Mouse (Mus musculus) cortical plate, adult 2 months (tissue): ENCODE data around the gene Fstl3. TPM values are rescaled to one million over a fixed set of nuclear protein-coding genes. Genes with fewer than 3 reads are reported as not detected.

Experiments
- H3K27ac ChIP-seq: fragments of 200-500 bp; 2 replicates; pipeline ENCODE4 v1.5.1; 2012; ENCODE audit warnings: low read length, control low read depth, inconsistent platforms; ENCODE audit not compliant: insufficient read depth
- H3K4me1 ChIP-seq: fragments of 200-500 bp; 2 replicates; pipeline ENCODE4 v1.6.1; 2011; ENCODE audit warnings: low read length; ENCODE audit not compliant: control insufficient read depth, insufficient read depth
- H3K4me3 ChIP-seq: fragments of 200-500 bp; 2 replicates; pipeline ENCODE4 v1.5.1; 2011; ENCODE audit warnings: mild to moderate bottlenecking, low read length, control low read depth; ENCODE audit not compliant: insufficient read depth
- CTCF ChIP-seq: fragments of 200-500 bp; IDR thresholded peaks from 2 replicates; pipeline ENCODE4 v1.5.1; 2011; ENCODE audit warnings: mild to moderate bottlenecking, control low read depth, low read length; ENCODE audit not compliant: insufficient read depth; ENCODE audit errors: extremely low read depth
- POLR2A ChIP-seq: fragments of 200-500 bp; IDR thresholded peaks from 2 replicates; pipeline ENCODE4 v1.6.1; 2011; ENCODE audit warnings: mild to moderate bottlenecking, low read length, control low read depth; ENCODE audit not compliant: insufficient read depth; ENCODE audit errors: extremely low read depth
- polyA plus RNA-seq: library from polyadenylated mRNA; depleted of rRNA; stranded (reverse); fragments of >200 nt; gene quantifications from 2 replicates; pipeline ENCODE4 v1.2.3, GENCODE M21; 2012

Gene Fstl3
- polyA plus RNA-seq, 1 experiment: 5.9 TPM

- Histone ChIP-seq H3K4me3 (peak overlapping the region; percentile 74), H3K4me1 (peaks cover 5% of the 10 kb centered on the region; the same call in 1 of the 2 replicates), H3K27ac (peak overlapping the region; percentile 96)
- TF ChIP-seq CTCF (no peak), POLR2A (no peak; the same call in 1 of the 2 replicates)
Observed at GRCm38 (mm10) chr10:79794491-79794931, 17.4 kb downstream of the Fstl3 start.

- no peak for TF ChIP-seq CTCF
- no peak for TF ChIP-seq POLR2A
- Histone ChIP-seq H3K27ac (no peak overlapping the region), H3K4me1 (peaks cover 6% of the 10 kb centered on the region; the same call in 1 of the 2 replicates), H3K4me3 (no peak overlapping the region)
Observed at GRCm38 (mm10) chr10:79795905-79796304, 18.8 kb downstream of the Fstl3 start.

- Histone ChIP-seq H3K4me3 (no peak overlapping the region), H3K4me1 (peaks cover 12% of the 10 kb centered on the region; the same call in 1 of the 2 replicates), H3K27ac (no peak overlapping the region)
- no peak for TF ChIP-seq POLR2A
- TF ChIP-seq CTCF: no peak
Observed at GRCm38 (mm10) chr10:79797326-79797725, 20.3 kb downstream of the Fstl3 start.

GRCm38 (mm10) chr10:79798289-79798928, 21.3 kb downstream of the Fstl3 start:
- no peak overlapping the region for H3K27ac ChIP-seq
- peaks cover 19% of the 10 kb centered on the region for H3K4me1 ChIP-seq

DNA sequence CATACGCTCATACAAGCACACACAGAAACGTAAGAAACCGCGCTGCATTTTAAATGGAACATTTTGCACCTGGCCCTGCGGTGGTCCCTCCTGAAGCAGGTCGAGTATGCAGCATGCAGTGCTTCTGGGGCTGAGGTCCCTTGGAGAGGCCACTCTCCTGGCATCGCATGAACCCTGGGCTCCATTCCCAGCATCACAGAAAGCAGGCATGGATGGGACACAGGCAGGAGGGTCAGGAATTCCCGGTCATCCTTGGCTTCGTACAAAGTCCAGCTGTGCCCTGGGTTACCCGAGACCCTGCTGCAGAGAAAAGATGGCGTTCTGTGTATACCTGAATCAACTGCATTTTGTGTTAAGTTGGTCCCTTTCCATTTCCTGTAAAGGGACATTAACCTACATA, 23.4 kb downstream of the Fstl3 start:
- no peak overlapping the region for H3K27ac ChIP-seq
- no peak for TF ChIP-seq CTCF
- TF ChIP-seq POLR2A: no peak
- peaks cover 21% of the 10 kb centered on the region for H3K4me1 ChIP-seq

More at GRCm38 (mm10) chr10:79798289-79798928, 21.3 kb downstream of the Fstl3 start:
- no peak overlapping the region for H3K4me3 ChIP-seq
- TF ChIP-seq CTCF: no peak
- no peak for TF ChIP-seq POLR2A

DNA sequence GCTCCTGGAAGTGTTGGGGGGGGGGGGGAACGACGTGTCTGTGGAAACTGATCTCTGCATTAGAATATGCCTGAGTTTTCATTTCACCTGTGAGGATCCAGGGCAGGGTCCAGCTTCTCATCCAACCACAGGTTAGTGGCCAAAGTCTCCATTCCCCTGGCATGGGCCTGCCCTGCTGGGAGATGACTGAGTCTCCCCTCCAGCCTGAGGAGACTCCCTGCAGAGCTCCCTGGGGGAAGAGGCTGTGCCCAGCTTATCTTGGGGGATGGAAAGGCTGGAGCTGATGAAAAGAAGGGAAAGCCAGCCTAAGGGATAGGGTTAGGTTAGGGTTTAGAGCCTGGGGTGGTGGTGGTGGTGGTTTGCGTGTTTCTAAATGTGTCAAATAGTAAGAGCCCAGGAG, 24.8 kb downstream of the Fstl3 start:
- TF ChIP-seq POLR2A: no peak
- TF ChIP-seq CTCF: no peak
- Histone ChIP-seq H3K4me1 (peaks cover 23% of the 10 kb centered on the region), H3K27ac (peak overlapping the region; percentile 97), H3K4me3 (no peak overlapping the region)

More for the DNA sequence above, 23.4 kb downstream of the Fstl3 start:
- H3K4me3 ChIP-seq: no peak overlapping the region

DNA sequence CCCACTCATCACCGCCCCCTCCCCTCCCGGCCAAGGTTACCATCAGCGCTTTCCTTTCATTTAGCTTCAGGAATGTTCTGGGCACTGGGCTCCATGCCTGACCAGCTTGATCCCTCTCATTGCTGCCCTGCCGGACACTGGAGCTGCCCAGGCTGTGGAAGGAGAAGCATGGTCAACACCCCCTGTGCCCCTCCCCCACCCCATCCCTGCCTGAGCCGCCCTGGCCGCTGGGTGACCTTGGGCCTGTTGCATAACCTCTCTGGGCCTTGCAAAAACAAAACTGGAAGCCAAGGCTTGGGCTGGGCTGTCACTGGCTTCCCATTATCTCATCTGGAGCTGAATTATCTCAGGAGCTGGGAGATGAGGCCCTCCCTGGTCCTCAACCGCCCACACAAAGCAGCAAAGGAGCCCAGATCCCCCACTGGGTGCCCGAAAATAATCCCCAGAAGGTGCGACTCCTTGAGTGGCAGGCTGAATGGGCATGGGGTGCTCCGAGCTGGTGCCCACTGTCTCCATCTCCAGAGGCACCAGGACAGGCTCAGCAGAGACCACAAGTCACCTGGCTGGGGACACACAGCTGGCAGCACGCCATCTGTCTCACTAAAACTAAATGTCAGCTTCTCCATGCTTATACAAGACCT, 25.4 kb downstream of the Fstl3 start:
- Histone ChIP-seq H3K4me1 (peaks cover 23% of the 10 kb centered on the region), H3K4me3 (no peak overlapping the region), H3K27ac (peak overlapping the region; percentile 97)
- TF ChIP-seq POLR2A (no peak), CTCF (no peak)

DNA sequence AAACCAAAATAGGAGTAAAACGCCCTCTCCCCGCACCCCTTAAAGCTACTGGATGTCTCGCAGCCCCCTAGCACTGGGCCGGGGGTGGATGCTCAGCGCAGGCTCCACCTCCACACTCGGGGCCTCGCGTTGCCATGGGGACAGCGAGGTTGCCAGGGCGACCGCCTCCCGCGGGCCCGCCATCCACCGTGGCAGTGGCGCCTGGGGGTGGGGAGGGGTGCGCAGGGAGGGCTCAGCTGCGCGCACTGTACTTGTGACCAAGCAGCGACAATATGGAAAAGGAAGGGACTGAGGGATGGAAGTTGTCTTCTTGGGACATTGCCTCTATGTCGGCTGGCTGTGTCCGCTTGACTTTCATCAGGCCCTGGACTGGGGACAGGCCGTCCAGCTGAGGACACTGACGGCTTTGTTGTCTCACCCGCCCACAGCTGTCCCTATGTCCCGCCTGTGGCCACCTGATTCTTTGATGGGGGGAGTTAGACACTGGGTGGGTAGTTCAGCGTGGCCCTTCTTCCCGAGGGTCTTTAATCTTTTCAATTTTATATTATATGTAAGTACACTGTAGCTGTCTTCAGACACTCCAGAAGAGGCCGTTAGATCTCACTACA, 26.7 kb downstream of the Fstl3 start:
- peak overlapping the region; percentile 97 for H3K27ac ChIP-seq
- H3K4me3 ChIP-seq: 0 out of 2 replicates have a peak overlapping the region, but pooled peaks have one; percentile 1
- H3K4me1 ChIP-seq: peaks cover 22% of the 10 kb centered on the region
- 0 out of 2 replicates have a peak, but pooled peaks have one; percentile 29 for TF ChIP-seq POLR2A
- TF ChIP-seq CTCF: no peak

DNA sequence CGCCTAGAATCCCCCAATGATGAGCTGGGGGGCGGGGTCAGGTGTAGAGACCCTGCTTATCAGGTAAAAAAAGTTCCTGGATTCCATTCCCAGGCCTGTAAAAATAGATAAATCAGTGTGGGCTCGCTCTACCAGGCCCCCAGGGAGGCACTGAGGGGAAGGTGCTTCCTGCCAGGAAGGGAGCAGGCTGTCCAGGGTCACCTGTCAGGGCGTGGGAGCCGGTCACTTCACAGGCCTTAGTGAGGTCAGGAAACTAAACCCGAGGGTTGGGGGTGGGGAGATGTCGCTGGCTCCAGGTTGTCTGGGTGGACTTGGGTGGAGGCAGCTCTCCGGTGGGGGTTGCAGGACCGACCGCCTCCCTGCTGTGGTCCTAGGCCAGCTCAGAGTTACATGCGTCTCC, 28.6 kb downstream of the Fstl3 start:
- Histone ChIP-seq H3K4me3 (no peak overlapping the region), H3K4me1 (peaks cover 20% of the 10 kb centered on the region)

More for the DNA sequence above, 28.6 kb downstream of the Fstl3 start:
- no peak for TF ChIP-seq CTCF
- TF ChIP-seq POLR2A: no peak
- peak overlapping the region; percentile 20 for H3K27ac ChIP-seq
